Mouse (Mus musculus): ENCODE measurements at regions not wholly inside any gene's neighbourhood (a gene's known extent, or its start where the extent isn't known, plus 50 kb on each side); places are given as distances from the start of the nearest gene placed in this dataset.

DNA sequence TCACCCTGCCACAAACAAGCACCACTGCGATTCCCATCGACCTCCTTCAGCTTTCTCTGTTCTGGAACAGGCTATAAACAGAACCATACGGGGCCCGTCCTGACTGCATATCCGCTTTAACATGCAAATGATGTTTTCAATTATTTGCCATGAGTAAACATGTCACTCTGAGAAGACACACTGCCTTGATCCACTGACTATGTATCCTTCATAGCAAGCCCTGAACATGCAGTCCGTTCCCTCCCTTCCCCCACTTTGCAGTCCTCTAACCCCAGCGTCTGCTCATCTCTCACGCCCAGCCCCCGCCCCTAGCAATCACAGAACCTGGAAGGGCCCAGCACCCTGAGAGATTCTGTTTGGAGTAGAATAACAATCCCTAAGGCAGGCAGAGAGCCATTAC, 89.4 kb upstream of the Rybp start:
- Histone ChIP-seq H3K4me3 (ENCODE audit: low read length) (no peak overlapping the region), H3K27me3 (ENCODE audit: control insufficient read depth, insufficient read depth, low read length) (peaks cover 5% of the 10 kb centered on the region), H3K9me3 (replicated peaks; ENCODE audit: control insufficient read depth, low read length) (no peaks in the 10 kb centered on the region), H3K4me1 (ENCODE audit: control insufficient read depth, insufficient read depth, low read length) (no peaks in the 10 kb centered on the region), H3K36me3 (ENCODE audit: control insufficient read depth, insufficient read depth) (no peaks in the 10 kb centered on the region), H3K9ac (ENCODE audit: low read length) (no peak overlapping the region), H3K4me2 (ENCODE audit: low read depth, low read length) (no peak overlapping the region), H3K27ac (ENCODE audit: low read length) (no peak overlapping the region)
- ATAC-seq (replicated peaks; ENCODE audit: extremely low read depth, insufficient read depth, low FRiP score), result no peak
- 33% methylated on average over 9 of the region's 9 CpGs for WGBS

DNA sequence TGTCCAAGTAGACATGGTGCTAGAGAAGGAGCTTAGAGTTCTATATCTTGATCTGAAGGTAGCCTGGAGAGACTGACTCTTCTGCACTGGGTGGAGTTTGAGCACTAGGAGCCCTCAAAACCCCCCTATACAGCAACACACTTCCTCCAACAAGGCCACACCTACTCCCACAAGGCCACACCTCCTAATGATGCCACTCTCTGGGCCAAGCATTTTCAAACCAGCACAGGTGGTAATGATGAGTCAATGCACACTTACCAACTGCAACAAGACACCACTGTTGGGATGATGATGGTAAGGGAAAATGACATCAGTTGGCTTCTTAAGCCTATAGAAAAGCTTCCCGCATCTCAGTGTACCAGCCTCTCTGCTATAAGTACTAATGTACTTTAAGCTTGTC, 83.5 kb upstream of the Rybp start:
- Histone ChIP-seq H3K36me3 (ENCODE audit: control insufficient read depth, insufficient read depth) (no peaks in the 10 kb centered on the region), H3K4me1 (ENCODE audit: control insufficient read depth, insufficient read depth, low read length) (no peaks in the 10 kb centered on the region), H3K27me3 (ENCODE audit: control insufficient read depth, insufficient read depth, low read length) (0 out of 2 replicates have a peak, but pooled peaks cover 4% of the 10 kb centered on the region), H3K9ac (ENCODE audit: low read length) (no peak overlapping the region), H3K27ac (ENCODE audit: low read length) (no peak overlapping the region), H3K4me3 (ENCODE audit: low read length) (no peak overlapping the region), H3K9me3 (replicated peaks; ENCODE audit: control insufficient read depth, low read length) (no peaks in the 10 kb centered on the region), H3K4me2 (ENCODE audit: low read depth, low read length) (no peak overlapping the region)
- WGBS, result 82% methylated on average over 1 of the region's 1 CpGs
- ATAC-seq (replicated peaks; ENCODE audit: extremely low read depth, insufficient read depth, low FRiP score), result no peak

DNA sequence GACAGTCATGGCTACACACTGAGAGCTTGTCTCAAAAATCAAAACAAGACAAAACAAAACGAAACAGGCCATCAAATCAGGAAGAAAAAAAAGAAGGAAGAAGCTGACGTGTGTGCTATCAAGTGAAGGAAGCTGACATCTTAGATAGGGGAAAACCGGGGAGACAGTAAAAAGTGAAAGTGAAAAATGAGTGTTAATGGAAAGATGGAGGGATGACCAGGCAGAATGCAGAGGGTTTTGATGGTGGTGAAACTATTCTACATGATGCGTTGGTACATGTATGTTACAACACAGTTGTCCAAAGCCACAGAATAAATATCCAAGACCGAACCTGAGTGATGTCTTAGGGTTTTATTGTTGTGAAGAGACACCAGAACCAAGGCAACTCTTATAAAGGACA, 83.1 kb upstream of the Rybp start:
- H3K9ac ChIP-seq (ENCODE audit: low read length), result no peak overlapping the region
- no peak overlapping the region for H3K27ac ChIP-seq (ENCODE audit: low read length)
- no peak overlapping the region for H3K4me3 ChIP-seq (ENCODE audit: low read length)
- ATAC-seq (replicated peaks; ENCODE audit: extremely low read depth, insufficient read depth, low FRiP score), result no peak
- no peak overlapping the region for H3K4me2 ChIP-seq (ENCODE audit: low read depth, low read length)
- no peaks in the 10 kb centered on the region for H3K4me1 ChIP-seq (ENCODE audit: control insufficient read depth, insufficient read depth, low read length)
- no peaks in the 10 kb centered on the region for H3K9me3 ChIP-seq (replicated peaks; ENCODE audit: control insufficient read depth, low read length)
- 69% methylated on average over 5 of the region's 5 CpGs for WGBS
- H3K27me3 ChIP-seq (ENCODE audit: control insufficient read depth, insufficient read depth, low read length), result no peaks in the 10 kb centered on the region
- H3K36me3 ChIP-seq (ENCODE audit: control insufficient read depth, insufficient read depth), result no peaks in the 10 kb centered on the region

DNA sequence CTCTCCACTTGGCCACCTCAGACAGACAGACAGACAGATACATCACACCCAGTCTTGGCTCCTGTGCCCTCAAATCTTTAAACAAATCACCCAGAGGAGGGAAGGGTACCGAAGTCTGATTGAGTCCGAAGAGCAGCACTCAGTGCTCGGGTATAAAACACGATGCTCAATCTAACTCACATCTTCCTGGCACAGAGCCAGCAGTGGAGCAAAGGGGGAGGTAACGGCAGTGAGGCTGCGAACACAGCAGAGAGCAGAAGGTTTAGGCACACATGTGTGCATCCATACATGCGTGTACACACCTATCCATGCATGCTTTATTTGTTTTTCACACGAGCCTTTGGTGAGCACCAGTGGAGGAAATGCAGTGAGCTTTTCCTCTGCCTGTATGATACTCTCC, 78.9 kb upstream of the Rybp start:
- no peak for ATAC-seq (replicated peaks; ENCODE audit: extremely low read depth, insufficient read depth, low FRiP score)
- Histone ChIP-seq H3K4me1 (ENCODE audit: control insufficient read depth, insufficient read depth, low read length) (no peaks in the 10 kb centered on the region), H3K36me3 (ENCODE audit: control insufficient read depth, insufficient read depth) (no peaks in the 10 kb centered on the region), H3K27ac (ENCODE audit: low read length) (no peak overlapping the region), H3K4me3 (ENCODE audit: low read length) (no peak overlapping the region), H3K9me3 (replicated peaks; ENCODE audit: control insufficient read depth, low read length) (no peaks in the 10 kb centered on the region), H3K27me3 (ENCODE audit: control insufficient read depth, insufficient read depth, low read length) (peaks cover 5% of the 10 kb centered on the region; the same call in 1 of the 2 replicates), H3K9ac (ENCODE audit: low read length) (no peak overlapping the region), H3K4me2 (ENCODE audit: low read depth, low read length) (no peak overlapping the region)
- WGBS, result 60% methylated on average over 8 of the region's 8 CpGs

DNA sequence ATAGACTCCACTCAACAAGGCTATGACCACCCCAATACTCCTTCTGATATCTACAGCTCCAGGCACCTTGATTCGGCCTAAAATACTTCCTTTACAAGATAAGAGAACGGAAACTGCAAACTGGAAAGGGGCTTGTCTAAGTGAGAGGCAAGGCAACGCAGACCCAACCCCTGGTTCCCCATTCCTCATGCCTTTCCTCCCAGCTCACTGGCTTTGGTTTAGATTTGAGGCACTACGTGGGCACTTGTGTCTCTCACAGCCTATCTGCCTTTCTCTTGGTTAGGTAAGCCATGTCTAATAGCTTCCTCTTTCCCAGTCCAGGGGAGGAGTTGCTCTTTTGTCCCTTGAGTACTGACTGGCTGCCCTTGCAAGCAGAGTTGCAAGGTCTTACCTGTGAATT, 78.5 kb upstream of the Rybp start:
- Histone ChIP-seq H3K9ac (ENCODE audit: low read length) (no peak overlapping the region), H3K4me1 (ENCODE audit: control insufficient read depth, insufficient read depth, low read length) (no peaks in the 10 kb centered on the region), H3K27me3 (ENCODE audit: control insufficient read depth, insufficient read depth, low read length) (peaks cover 5% of the 10 kb centered on the region; the same call in 1 of the 2 replicates), H3K4me3 (ENCODE audit: low read length) (no peak overlapping the region), H3K9me3 (replicated peaks; ENCODE audit: control insufficient read depth, low read length) (no peaks in the 10 kb centered on the region), H3K4me2 (ENCODE audit: low read depth, low read length) (no peak overlapping the region), H3K36me3 (ENCODE audit: control insufficient read depth, insufficient read depth) (no peaks in the 10 kb centered on the region), H3K27ac (ENCODE audit: low read length) (no peak overlapping the region)
- ATAC-seq (replicated peaks; ENCODE audit: extremely low read depth, insufficient read depth, low FRiP score), result no peak
- 29% methylated on average over 4 of the region's 4 CpGs for WGBS

DNA sequence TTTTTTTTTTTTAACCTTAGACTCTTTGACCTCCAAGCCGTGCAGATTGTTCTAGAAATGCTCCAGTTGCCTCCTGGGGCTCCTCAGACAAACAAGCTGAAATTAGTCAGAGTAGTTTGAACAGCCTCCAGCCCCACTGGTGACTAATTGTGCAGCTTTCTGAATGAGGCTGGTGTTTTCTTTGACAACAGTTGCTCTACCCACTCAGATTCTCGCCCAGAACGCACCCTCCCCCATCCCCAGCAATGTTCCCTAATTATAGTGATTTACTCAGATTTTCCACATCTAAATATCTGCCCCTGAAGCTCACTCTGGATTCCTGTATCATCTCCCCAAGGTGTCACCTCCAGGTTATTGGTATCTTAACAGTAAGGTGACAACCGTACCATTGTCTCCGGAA, 76.4 kb upstream of the Rybp start:
- H3K27ac ChIP-seq (ENCODE audit: low read length), result no peak overlapping the region
- 63% methylated on average over 5 of the region's 5 CpGs for WGBS
- H3K27me3 ChIP-seq (ENCODE audit: control insufficient read depth, insufficient read depth, low read length), result peaks cover 5% of the 10 kb centered on the region; the same call in 1 of the 2 replicates
- H3K4me1 ChIP-seq (ENCODE audit: control insufficient read depth, insufficient read depth, low read length), result no peaks in the 10 kb centered on the region
- no peaks in the 10 kb centered on the region for H3K9me3 ChIP-seq (replicated peaks; ENCODE audit: control insufficient read depth, low read length)
- no peak for ATAC-seq (replicated peaks; ENCODE audit: extremely low read depth, insufficient read depth, low FRiP score)
- H3K4me3 ChIP-seq (ENCODE audit: low read length), result no peak overlapping the region
- H3K4me2 ChIP-seq (ENCODE audit: low read depth, low read length), result no peak overlapping the region
- no peaks in the 10 kb centered on the region for H3K36me3 ChIP-seq (ENCODE audit: control insufficient read depth, insufficient read depth)
- no peak overlapping the region for H3K9ac ChIP-seq (ENCODE audit: low read length)

DNA sequence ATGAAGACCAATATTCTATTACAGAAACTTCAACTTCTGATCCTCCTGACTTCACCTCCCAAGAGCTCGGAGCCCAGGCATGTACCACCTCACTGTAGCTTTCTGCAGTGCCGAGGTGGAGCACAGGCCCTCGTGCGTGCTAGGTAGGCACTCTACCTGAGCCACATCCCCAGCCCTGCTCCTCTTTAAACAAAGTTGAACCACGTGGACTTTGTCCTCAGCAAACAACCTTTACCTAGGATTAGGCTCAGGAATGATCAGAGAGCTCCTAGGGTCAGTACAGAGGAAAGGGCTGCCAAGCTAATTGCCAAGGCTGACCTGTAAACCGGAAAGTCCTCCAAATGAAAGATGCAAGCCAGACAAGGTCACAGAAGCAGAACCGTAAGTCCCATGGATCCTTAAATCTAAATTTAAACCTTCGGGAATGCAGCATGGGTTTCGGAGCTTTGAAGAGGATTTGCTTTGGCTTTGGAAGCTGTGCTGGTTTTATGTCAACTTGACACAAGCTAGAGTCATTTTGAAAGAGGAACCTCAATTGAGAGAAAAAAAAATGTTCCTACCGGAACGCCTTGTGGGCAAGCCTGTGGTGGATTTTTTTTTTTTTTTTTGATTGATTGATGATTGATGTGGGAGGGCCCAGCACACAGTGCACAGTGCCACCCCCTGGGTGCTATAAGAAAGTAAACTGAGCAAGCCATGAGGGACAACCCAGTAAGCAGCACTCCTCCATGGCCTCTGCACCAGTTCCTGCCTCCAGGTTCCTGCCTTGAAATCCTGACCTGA, 69.5 kb upstream of the Rybp start:
- Histone ChIP-seq H3K4me3 (ENCODE audit: low read length) (no peak overlapping the region), H3K27ac (ENCODE audit: low read length) (no peak overlapping the region), H3K9ac (ENCODE audit: low read length) (no peak overlapping the region), H3K4me1 (ENCODE audit: control insufficient read depth, insufficient read depth, low read length) (0 out of 2 replicates have a peak, but pooled peaks cover 4% of the 10 kb centered on the region), H3K4me2 (ENCODE audit: low read depth, low read length) (no peak overlapping the region), H3K9me3 (replicated peaks; ENCODE audit: control insufficient read depth, low read length) (no peaks in the 10 kb centered on the region), H3K36me3 (ENCODE audit: control insufficient read depth, insufficient read depth) (no peaks in the 10 kb centered on the region), H3K27me3 (ENCODE audit: control insufficient read depth, insufficient read depth, low read length) (no peaks in the 10 kb centered on the region)
- no peak for ATAC-seq (replicated peaks; ENCODE audit: extremely low read depth, insufficient read depth, low FRiP score)
- WGBS, result 64% methylated on average over 11 of the region's 11 CpGs

DNA sequence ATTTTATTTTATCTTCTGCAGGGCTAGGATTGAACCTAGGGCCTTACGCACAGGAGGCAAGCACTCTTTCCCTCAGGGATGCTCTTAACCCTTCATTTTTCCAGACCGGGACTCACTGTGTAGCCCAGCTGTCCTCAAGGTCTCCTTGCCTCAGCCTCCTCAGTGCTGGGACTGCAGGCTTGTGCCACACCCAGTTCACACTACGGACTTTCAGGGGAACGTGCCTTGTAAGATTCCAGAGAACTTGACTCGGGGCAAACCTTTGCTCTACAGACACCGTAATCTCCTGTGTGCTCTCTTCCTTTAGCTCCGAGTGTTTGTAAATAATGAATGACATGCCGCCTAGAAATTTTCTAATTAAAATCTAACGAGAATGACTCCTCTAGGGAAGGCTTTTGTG, 68.6 kb upstream of the Rybp start:
- 78% methylated on average over 9 of the region's 9 CpGs for WGBS
- ATAC-seq (replicated peaks; ENCODE audit: extremely low read depth, insufficient read depth, low FRiP score), result no peak
- Histone ChIP-seq H3K36me3 (ENCODE audit: control insufficient read depth, insufficient read depth) (no peaks in the 10 kb centered on the region), H3K4me3 (ENCODE audit: low read length) (no peak overlapping the region), H3K4me2 (ENCODE audit: low read depth, low read length) (no peak overlapping the region), H3K27me3 (ENCODE audit: control insufficient read depth, insufficient read depth, low read length) (no peaks in the 10 kb centered on the region), H3K27ac (ENCODE audit: low read length) (no peak overlapping the region), H3K4me1 (ENCODE audit: control insufficient read depth, insufficient read depth, low read length) (0 out of 2 replicates have a peak, but pooled peaks cover 4% of the 10 kb centered on the region), H3K9me3 (replicated peaks; ENCODE audit: control insufficient read depth, low read length) (no peaks in the 10 kb centered on the region), H3K9ac (ENCODE audit: low read length) (no peak overlapping the region)

DNA sequence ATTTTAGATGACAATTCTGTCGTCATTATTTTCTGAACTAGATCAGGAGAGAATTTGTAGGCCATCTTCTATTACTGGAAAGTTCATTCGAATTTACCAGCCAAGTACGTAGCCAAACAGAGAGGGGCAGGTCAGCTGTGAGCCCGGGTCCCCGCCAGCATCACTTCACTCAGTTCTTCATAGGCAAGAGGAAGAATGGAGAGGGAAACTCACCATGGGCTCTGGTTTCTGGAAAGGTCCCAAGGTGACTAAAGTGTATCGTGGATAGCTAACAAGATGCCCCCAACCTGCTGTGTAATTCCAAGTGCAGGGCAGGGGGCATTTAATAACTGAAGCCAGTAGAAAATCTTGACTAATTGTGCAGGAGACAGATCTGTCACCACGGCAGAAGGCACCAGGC, 60.2 kb upstream of the Rybp start:
- no peak overlapping the region for H3K4me2 ChIP-seq (ENCODE audit: low read depth, low read length)
- H3K9ac ChIP-seq (ENCODE audit: low read length), result no peak overlapping the region
- no peaks in the 10 kb centered on the region for H3K4me1 ChIP-seq (ENCODE audit: control insufficient read depth, insufficient read depth, low read length)
- H3K27me3 ChIP-seq (ENCODE audit: control insufficient read depth, insufficient read depth, low read length), result no peaks in the 10 kb centered on the region; the same call in 1 of the 2 replicates
- no peak overlapping the region for H3K4me3 ChIP-seq (ENCODE audit: low read length)
- no peak for ATAC-seq (replicated peaks; ENCODE audit: extremely low read depth, insufficient read depth, low FRiP score)
- no peaks in the 10 kb centered on the region for H3K36me3 ChIP-seq (ENCODE audit: control insufficient read depth, insufficient read depth)
- H3K27ac ChIP-seq (ENCODE audit: low read length), result no peak overlapping the region
- H3K9me3 ChIP-seq (replicated peaks; ENCODE audit: control insufficient read depth, low read length), result no peaks in the 10 kb centered on the region
- WGBS, result 85% methylated on average over 7 of the region's 7 CpGs
